Mouse (Mus musculus): ENCODE results near the gene Casq2. TPM values are rescaled to one million over a fixed set of nuclear protein-coding genes. Genes with fewer than 3 reads are reported as not detected.

Gene Casq2
- total RNA-seq, 2 experiments from 2014 or later = 0.79 to 0.81 TPM

- Histone ChIP-seq H3K4me3 (no peak overlapping the region), H3K27ac (no peak overlapping the region)
- no peak for DNase-seq (ENCODE audit: low spot score in 2 of 2)
- no peak for TF ChIP-seq CTCF (conservative IDR thresholded peaks at IDR 0.05)
Measured at GRCm38 (mm10) chr3:102164911-102165310, 78.7 kb downstream of the Casq2 start.

DNA sequence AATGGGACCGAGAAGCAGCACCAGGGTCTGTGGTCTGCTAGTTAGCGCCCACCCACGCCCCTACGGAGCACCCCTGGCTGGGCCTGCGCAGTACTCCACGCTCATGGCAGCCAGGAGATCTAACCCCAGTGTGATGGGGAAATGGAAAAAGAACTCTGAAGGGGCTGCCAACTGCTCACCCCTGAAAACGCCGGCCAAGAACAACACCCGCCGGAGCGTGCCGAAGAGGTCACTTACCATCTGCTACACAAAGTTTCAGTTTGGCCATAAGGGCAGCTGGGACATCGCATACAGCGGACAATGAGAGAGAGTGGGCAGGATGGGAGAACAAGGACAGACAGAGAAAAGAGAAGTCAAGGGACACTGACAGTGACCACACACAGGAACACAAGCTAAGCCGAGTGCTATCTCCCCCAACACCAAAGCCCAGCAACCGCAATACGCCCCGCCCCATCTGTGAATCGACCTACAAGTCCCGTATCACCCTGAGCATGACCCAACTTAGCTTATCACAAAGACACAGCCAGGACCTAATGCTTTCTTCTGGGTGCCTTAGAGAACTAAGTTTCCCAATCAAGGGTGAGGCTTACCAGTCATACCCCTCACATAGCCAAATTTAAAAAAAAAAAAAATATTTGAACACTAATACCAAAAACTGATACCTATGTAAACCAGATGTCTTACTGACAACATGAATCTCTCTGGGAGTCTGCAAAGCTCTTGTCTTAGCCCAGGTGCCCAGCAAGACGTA lies 79.5 kb downstream of the Casq2 start:
- H3K4me3 ChIP-seq = no peak overlapping the region
- TF ChIP-seq CTCF (conservative IDR thresholded peaks at IDR 0.05) = no peak
- H3K27ac ChIP-seq = no peak overlapping the region
- DNase-seq (ENCODE audit: low spot score in 2 of 2) = no peak

DNA sequence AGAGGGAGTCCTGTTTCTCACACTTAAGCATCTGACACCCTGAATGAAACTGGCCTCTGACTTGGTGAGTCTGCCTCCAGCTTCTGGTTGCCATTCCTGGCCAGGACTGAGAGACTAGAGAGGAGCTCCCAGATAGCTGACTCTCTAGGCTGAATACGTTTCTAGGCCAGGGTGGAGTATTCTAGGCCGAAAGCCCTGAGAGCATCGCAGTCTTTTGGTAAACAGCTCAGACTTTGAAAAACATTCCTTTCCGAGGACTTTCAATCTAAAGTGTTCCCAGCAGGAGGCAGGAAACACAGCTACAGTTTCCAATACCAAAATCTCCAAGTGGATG lies 80.0 kb downstream of the Casq2 start:
- no peak for DNase-seq (ENCODE audit: low spot score in 2 of 2)
- TF ChIP-seq CTCF (conservative IDR thresholded peaks at IDR 0.05) = no peak
- H3K4me3 ChIP-seq = no peak overlapping the region
- H3K27ac ChIP-seq = no peak overlapping the region

DNA sequence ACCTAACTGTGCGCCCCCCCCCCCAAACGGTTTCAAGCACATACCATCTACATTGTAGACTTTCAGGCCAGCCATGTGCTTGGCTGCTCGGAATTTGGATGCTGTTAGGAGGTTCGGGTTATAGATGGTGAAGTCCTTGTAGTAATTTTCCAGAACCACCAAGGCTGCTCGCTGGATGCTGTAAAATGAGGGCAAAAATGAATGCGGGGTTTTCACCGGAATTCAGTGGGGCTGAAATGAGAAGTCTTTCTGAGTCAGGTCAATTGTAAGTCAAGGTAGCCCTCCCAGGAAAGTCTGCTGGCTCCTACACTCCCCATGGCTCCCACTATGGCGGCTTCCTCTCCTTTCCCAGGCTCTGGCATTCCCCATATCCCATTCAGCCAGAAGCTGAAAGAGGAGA lies 80.6 kb downstream of the Casq2 start:
- DNase-seq (ENCODE audit: low spot score in 2 of 2) = no peak
- no peak overlapping the region for H3K4me3 ChIP-seq
- H3K27ac ChIP-seq = no peak overlapping the region
- no peak for TF ChIP-seq CTCF (conservative IDR thresholded peaks at IDR 0.05)

DNA sequence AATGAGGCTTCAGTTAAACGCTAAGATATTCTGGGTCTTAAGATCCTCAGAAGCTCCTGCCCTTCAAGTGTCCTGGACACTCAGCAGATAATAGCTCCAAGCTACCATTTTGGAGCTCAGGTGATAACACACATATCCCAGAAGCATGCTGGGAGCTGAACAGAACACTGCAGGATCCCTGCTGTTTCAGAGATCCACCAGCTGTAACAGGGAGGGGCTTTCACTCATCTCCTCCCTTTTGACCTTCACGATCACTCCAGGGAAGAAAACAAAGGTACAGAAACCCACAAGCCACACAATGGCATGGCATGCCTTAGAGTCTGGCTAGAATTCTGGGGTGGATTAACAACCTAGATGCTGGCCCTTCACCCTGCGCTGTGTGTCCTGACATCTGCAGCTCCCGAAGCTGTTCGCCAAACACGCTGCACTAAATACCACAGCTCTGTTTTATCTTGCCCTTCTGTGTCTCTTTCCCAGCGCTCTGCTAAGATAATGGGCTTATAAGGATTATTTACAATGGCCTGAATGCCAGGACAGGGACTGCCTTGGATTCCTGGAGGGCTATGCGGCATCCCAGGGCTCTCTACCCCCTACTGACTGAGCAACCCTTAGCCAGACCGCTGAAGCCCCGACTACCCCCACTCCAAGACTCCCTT lies 81.5 kb downstream of the Casq2 start:
- H3K4me3 ChIP-seq = no peak overlapping the region
- DNase-seq (ENCODE audit: low spot score in 2 of 2) = no peak
- TF ChIP-seq CTCF (conservative IDR thresholded peaks at IDR 0.05) = no peak
- no peak overlapping the region for H3K27ac ChIP-seq

- DNase-seq (ENCODE audit: low spot score in 2 of 2) = peak; percentile 94 to 96
- H3K27ac ChIP-seq = peak overlapping the region; percentile 63
- no peak overlapping the region; the same call in 1 of the 2 replicates for H3K4me3 ChIP-seq
- no peak; the same call in 1 of the 2 replicates for TF ChIP-seq CTCF (conservative IDR thresholded peaks at IDR 0.05)
Measured at GRCm38 (mm10) chr3:102169197-102169905, 83.1 kb downstream of the Casq2 start.

- Histone ChIP-seq H3K4me3 (no peak overlapping the region), H3K27ac (no peak overlapping the region)
- DNase-seq (ENCODE audit: low spot score in 2 of 2) = no peak
- TF ChIP-seq CTCF (conservative IDR thresholded peaks at IDR 0.05) = no peak
Measured at GRCm38 (mm10) chr3:102174118-102174865, 88.1 kb downstream of the Casq2 start.

- Histone ChIP-seq H3K27ac (no peak overlapping the region), H3K4me3 (no peak overlapping the region)
- no peak for DNase-seq (ENCODE audit: low spot score in 2 of 2)
- no peak for TF ChIP-seq CTCF (conservative IDR thresholded peaks at IDR 0.05)
Measured at GRCm38 (mm10) chr3:102175701-102176100, 89.5 kb downstream of the Casq2 start.

DNA sequence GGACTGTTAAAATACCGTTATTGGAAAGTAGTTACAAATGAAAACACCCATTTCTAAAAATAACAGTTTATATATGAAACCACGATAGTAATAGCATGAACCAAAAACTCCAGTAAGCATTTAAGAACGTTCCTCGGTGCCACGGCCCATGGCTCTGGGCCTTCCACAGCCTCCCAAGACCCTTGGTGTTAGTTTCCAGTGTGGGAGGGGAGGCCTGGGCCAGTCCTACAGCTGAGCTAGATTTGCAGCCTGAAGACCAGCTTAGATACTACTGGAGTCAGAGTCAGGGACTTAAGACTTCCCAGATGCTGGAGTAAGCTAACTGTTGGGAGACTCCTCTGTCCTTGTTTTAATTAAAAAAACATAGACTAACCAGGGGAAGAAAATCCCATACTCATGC lies 89.9 kb downstream of the Casq2 start:
- Histone ChIP-seq H3K27ac (no peak overlapping the region), H3K4me3 (no peak overlapping the region)
- TF ChIP-seq CTCF (conservative IDR thresholded peaks at IDR 0.05) = no peak
- no peak for DNase-seq (ENCODE audit: low spot score in 2 of 2)

GRCm38 (mm10) chr3:102177837-102178615 lies 91.8 kb downstream of the Casq2 start:
- no peak for TF ChIP-seq CTCF (conservative IDR thresholded peaks at IDR 0.05)
- Histone ChIP-seq H3K27ac (no peak overlapping the region), H3K4me3 (no peak overlapping the region)
- DNase-seq (ENCODE audit: low spot score in 2 of 2) = no peak

DNA sequence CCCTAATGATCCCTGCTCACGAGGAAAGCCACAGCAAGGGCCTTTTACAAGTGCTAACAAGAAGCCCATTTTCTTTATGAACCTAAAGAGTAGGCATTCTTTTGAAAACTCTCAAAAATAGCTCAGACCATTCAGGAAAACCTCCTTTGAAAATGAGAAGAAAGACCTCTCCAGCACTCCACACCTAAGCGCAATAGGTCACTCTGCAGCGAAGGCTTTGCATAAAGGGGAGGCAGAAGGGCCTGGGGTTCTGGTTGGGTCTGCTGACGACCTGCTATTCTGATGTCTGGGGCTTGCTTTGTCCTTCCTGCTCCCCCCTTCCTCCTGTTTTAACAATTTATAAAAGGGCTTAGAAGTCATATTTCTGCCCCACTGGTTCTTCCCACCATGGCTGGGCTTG lies 93.7 kb downstream of the Casq2 start:
- Histone ChIP-seq H3K4me3 (no peak overlapping the region), H3K27ac (no peak overlapping the region)
- DNase-seq (ENCODE audit: low spot score in 2 of 2) = no peak
- no peak for TF ChIP-seq CTCF (conservative IDR thresholded peaks at IDR 0.05)

- TF ChIP-seq CTCF (conservative IDR thresholded peaks at IDR 0.05) = no peak
- no peak overlapping the region for H3K27ac ChIP-seq
- DNase-seq (ENCODE audit: low spot score in 2 of 2) = no peak
- no peak overlapping the region for H3K4me3 ChIP-seq
Measured at GRCm38 (mm10) chr3:102180746-102181145, 94.5 kb downstream of the Casq2 start.

Measured in layer of hippocampus, adult 2 months (tissue).